Mouse (Mus musculus) left cerebral cortex, postnatal 25 days (tissue): ENCODE results near the gene Ensa. TPM values are rescaled to one million over a fixed set of nuclear protein-coding genes. Genes with fewer than 3 reads are reported as not detected.
"Not testable (repeated sequence)": the region's sequence is repeated elsewhere in the genome, so short reads cannot be mapped to it uniquely, and the experiment has no call there.

Experiments
- DNase-seq, 2 experiments: peaks; one replicate each; pipeline ENCODE4 v3.0.0; 2022; ENCODE audit warnings: low spot score in 2 of 2, mixed read lengths in 1 of 2
- intact Hi-C: fragments of 180-260 bp; cut with DNase I; formaldehyde crosslinking; loops from one replicate; pipeline ENCODE4 v1.15.1; 2025
- total RNA-seq, 2 experiments: library from RNA; stranded (reverse); gene quantifications; 2 replicates each; pipeline ENCODE4 v1.2.3; 2021

Gene Ensa
- total RNA-seq: 100 to 1,000 TPM; 366 to 382 TPM

DNA sequence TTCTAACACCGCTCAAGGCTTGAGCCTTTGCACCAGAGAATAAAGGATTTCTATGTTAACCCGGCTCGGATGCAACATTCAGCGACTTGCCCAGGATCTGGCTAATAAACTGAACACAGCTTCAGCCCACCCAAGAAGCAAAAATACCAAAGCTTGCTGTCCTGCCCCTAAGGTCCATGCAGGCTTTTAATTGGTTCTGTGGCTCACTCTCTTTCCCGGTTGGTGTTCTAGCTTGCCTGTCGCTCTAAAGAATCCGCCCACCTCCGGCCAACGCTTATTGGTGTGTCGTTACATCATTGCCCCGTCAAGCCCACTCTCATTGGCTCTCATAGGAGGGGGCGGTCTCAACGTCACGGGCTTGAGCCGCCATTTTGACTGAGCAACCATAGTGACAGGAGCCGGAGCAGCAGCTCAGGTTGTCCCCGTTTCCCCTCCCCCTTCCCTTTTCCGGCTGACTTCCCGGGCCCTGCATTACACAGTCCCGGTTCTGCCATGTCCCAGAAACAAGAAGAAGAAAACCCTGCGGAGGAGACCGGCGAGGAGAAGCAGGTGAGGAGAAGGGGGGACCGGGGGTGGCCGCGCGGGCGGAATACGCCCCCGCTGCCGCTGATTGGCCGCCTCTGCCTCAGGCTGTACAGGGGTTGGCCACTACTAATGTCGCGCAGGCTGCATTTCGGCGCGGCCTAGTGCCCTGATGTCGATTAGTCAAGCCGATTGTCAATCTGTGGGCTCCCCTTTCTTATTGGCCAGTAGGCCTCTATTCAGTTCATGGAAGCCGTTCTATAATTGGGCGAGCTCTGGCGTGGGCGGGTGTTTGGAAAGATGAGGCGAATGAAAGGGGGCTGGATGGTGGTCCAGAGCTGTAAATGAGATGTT lies at the start of gene Ensa:
Ensa (plus strand) TSS at position 366 of the 876 bp plus-strand sequence.
- intact Hi-C loops: loop anchor here (5.0 kb wide), 1 partner anchor 128 kb away; the partner anchor contains the start of gene Ctsk
- peak; percentile 99 to 100 for DNase-seq

DNA sequence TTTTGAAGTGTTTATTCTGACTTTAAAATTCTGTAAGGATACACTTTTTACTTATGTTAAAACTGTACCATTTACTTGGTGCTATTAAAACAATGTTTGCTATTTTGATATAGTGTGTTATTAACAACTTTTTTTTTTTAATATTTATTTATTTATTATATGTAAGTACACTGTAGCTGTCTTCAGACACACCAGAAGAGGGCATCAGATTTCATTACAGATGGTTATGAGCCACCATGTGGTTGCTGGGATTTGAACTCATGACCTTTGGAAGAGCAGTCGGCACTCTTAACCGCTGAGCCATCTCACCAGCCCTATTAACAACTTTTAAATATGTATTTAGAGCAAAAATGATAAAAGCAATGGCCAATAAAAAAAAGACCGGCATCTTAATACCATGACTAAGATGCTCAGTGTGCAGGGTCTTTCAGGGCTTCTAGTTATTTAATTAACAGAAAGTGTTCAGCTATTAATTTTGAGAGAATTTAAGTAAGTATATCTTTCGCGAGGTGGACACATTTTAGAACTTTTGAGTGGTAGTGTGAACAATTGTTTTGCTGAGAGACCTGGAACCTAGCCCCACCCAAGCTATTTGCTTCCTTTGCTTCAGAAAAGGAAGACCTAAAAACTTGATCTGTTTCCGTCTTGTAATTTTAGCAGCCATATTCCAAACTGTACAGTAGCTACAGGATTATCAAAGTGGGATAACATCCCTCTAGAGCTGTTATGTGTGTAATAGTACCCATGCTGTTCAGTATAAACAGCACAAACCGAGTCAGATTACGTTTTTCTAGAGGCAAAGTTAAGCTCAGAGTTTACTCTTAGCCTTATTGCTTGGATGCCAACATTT lies 36.8 kb upstream of the Ensa start:
- no peak for DNase-seq
- intact Hi-C loops: no loop called here

DNA sequence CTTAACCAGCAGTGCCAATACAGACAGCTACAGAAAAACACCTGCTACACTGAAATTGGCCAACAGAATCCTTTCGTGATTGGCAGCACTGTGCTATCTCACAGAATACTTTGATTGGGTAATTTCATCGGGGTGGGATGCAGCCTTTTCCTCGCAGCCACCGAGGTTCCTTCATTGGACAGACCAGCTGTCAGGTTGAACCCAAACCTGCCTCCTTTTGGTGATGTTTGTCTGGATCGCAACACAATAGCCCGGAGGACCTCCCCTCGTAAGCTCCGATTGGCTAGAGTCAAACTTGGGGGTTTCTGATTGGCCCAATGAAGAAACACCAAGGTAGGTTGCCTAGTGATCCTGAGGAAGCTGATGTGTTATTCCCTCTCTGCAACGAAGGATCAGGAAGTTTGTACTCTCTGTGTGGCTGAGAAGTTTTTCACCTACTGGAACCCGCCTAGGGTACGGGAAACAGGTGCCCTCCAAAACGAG lies 36.1 kb upstream of the Ensa start, which contains the start of gene Golph3l:
Golph3l (plus strand) TSS at position 331 of the 483 bp plus-strand sequence.
- intact Hi-C loops: no loop called here
- peak; percentile 94 to 99 for DNase-seq

DNA sequence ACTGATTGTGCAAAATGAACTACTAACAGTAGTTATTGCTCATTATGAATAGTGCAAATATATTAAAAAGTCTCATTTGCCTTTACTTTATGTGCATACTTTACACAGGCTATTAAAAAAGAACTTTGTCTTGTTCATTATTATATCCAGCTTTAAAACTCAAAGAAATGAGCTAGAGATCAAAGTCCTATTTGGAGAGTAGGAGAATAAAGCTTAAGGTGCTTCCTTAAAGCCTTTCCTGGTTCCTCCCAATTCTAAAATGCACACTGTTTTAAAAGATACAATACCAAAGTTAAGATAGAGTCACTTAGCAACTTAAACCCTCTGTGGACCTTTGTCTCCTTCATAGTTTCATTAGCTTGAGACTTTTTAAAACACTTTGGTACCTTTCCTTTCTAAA lies 26.1 kb upstream of the Ensa start:
- no peak for DNase-seq
- intact Hi-C loops: no loop called here

DNA sequence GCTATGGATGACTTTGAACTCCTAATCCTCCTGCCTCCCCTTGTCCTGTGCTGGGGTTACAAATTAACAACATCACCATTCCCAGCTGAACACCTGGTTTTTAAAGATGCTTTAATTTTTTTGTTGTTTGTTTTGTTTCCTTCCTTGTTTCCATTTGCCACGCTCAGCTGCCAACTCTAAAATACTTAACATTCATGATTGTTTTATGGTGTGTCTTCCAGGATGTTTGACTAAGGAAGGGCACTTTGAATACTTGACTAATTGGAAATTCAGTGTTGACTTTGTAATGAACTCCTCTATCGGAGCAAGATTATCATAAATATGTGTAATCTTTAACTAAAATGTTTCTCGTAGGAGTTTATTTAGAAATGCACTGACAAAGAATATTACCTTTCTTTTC lies 23.5 kb upstream of the Ensa start:
- intact Hi-C loops: no loop called here
- no peak for DNase-seq

DNA sequence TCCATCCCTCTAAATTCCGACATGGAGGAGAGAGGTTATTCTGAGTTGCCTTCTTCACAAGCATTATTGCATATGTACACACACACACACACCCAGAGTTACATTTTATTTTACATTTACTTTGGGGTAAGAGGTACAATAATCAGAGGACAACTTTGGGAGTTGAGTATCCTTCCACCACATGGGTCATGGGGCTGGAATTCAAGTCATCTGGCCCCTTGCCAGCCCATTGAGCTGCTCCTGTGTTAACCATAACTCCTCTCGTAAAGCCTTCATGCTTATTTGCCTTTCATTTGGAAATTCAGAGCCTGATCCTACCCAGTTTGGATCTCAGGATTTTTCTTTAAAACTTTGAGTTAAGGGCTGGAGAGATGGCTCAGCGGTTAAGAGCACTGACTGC lies 18.7 kb upstream of the Ensa start:
- DNase-seq: no peak
- intact Hi-C loops: no loop called here

DNA sequence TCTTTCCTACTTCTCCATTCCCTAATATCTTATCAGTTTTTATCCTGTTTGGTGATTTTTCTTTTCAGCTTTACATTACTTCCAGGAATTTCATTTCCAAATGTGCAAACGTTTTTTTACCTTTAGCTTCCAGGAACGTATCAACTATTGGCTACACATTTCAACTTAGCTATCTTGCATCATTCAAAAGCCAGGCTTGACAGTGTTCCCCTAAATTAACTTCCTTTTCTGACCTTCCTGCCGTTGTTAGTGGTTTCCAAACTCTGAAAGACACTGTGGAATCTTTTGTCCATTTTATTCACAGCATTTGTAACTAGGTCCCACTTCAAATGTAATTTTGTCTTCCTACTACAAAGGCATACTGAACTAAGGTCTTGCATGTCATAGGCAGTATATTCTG lies 15.6 kb upstream of the Ensa start:
- no peak for DNase-seq
- intact Hi-C loops: no loop called here

DNA sequence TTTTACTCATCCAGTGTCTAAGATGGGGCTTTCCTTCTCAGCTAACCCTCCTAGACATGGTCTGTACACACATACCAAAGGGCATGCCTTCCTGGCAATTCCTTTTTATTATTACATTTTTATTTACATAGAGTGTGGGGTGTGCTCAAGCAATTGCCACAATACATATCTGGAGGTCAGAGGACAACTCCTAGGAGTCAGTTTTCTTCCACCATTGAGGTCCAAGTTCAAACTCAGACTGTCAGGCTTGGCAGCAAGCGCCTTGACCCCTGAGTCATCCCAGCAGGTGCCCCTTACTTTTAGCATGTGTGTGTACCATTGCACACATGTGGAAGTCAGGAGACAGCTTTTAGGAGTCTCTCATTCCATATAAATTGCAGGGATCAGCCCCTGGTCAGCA lies 10.8 kb upstream of the Ensa start:
- intact Hi-C loops: no loop called here
- no peak for DNase-seq

DNA sequence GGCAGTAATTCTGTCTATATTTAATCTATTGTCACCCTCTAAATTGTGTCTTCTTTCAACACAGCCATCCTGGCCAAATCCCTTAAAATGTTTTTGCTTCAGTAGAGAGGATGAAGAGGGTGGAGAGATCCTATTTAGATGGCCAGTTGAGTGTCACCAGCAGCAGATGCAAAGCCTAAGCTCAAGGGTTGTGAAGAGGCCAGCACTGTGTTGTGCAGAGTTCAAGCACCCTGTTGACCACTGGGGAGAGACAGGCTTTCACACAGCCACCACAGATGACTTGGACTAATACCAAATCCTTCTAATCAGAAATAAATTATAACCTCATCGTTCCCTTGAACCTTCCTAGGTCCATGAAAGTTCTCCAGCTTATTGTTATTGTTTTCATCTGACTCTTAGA lies 6.3 kb upstream of the Ensa start:
- intact Hi-C loops: no loop called here

DNA sequence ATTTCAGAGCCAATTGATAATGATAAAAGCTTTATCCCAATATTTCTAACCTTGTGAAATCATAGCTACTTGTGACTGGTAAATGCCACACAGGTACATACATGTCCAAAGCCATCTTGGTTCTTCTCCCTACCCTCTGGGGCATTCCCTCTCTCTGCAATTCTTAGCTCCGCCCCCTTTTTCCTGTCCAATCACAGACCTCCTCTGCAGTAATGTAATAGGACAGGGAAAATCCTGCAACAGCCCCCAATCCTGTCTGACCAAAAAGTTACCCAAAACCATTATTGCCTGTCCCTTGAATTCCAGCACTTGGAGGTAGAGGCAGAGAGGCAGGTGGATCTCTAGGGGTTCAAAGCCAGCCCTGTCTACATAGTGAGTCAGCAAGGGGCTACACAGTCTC lies 3.6 kb upstream of the Ensa start:
- intact Hi-C loops: no loop called here
- no peak for DNase-seq

More for the DNA sequence above, 6.3 kb upstream of the Ensa start:
- no peak for DNase-seq

DNA sequence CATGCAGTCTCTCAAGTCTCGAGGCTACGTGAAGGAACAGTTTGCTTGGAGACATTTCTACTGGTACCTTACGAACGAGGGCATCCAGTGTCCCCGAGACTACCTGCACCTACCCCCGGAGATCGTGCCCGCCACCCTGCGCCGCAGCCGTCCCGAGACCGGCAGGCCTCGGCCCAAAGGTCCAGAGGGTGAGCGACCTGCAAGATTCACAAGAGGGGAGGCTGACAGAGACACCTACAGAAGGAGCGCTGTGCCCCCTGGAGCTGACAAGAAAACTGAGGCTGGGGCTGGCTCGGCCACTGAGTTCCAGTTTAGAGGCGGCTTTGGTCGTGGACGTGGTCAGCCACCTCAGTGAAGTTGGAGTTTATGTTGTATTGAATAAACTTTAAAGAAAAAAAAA lies 2.4 kb upstream of the Ensa start:
- DNase-seq, intact Hi-C loops: not testable (repeated sequence)

DNA sequence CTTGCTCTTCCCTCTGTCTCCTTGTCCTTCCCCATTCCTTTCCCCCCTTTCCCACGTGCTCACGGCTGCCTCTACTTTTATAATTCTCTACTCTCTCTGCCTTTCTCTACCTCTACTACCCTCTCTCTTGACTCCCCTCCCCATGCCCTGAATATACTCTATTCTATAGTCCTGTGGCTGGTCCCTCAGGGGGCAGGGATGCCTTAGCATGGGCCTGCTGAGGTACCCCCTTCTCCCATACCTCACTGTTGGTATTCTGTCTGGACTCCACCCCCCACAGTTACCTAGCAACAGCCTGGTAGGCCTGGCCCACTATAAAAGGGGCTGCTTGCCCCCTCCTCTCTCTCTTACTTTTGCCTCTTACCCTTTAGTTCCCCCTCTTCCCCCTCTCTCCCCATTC lies 1.2 kb upstream of the Ensa start:
- DNase-seq: no peak
- intact Hi-C loops: no loop called here

DNA sequence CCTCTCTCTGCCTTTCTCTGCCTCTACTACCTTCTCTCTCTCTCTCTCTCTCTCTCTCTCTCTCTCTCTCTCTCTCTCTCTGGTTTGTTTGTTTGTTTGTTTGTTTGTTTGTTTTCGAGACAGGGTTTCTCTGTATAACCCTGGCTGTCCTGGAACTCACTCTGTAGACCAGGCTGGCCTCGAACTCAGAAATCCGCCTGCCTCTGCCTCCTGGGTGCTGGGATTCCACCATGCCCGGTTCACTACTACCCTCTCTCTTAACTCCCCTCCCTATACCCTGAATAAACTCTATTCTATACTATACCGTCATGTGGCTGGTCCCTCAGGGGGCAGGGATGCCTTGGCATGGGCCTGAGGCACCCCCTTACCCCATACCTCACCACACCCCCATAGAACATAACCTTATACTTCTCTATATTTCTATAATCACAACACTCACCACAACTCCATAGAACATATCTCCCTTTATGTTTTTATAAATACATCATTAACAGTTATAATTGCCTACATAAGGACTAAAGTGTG lies 740 bp upstream of the Ensa start:
- intact Hi-C loops, DNase-seq: not testable (repeated sequence)

DNA sequence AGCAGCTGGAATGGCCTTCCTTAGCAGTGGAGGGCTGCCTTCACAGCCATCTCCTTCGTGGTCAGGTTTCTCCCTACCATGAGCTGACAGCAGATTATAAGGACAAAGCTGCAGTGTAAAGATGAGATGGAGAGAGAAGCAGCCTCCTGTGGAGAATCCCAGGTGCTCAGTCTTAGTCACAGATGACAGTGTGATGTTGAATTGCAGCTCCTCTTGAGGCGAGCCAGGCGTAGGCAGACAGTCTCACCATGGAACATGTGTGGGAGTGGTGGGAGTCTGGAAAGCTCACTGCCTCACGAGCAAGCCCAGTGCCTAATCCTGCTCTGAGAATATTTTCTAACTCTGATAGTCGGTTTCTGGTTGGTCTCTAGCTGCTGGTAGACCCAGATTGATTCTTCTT lies 3.0 kb downstream of the Ensa start:
- intact Hi-C loops: loop anchor here (2.0 to 5.0 kb wide), 2 partner anchors 31 to 130 kb away; partner anchors contain the start of genes Ctsk and Mcl1
- DNase-seq: peak; percentile 79 to 97

DNA sequence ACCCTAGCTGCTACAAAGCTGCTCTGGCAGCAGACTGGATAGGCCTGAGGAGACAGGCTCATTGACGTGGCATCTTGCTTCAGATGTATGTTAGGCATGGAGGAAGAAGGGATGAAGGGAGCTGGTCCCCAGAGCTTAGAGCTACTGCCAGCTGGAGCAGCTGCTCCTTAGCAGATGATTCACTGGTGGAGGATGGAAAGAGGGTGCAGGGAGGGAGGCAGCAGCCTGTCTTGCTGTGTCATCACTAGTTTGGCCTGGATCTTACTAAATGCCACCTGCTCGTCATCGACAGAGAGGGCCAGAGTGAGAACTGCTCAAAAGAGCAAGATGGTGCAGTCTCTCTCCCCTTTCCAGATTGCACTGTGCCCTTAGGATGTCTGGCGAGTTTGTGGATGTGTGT lies 5.0 kb downstream of the Ensa start:
- DNase-seq: peak; percentile 68 to 95

DNA sequence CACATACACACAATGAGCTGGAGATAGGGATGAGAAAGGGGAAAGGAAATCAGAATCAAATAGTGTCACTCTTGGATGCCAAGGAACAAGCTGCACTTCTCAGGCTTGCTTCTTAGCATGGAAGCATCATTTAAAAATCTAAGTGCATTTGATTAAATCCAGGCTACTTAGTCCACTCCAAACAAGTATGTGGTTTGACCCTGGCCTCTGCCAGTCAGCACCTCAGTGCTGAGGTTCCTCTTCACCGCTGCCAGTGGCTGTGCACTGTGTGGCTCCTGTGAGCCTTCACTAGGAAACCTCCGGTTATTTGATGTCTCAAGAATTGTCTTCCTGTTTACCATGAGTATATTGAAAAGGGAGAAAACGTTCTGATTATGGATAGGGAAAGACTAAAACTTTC lies 6.1 kb downstream of the Ensa start:
- intact Hi-C loops: loop anchor here (5.0 kb wide), 1 partner anchor 46 kb away; no protein-coding TSS in a partner anchor
- DNase-seq: no peak

More for the DNA sequence above, 5.0 kb downstream of the Ensa start:
- intact Hi-C loops: loop anchor here (2.0 to 5.0 kb wide), 3 partner anchors 29 to 132 kb away; partner anchors contain the start of genes Ctsk and Mcl1

DNA sequence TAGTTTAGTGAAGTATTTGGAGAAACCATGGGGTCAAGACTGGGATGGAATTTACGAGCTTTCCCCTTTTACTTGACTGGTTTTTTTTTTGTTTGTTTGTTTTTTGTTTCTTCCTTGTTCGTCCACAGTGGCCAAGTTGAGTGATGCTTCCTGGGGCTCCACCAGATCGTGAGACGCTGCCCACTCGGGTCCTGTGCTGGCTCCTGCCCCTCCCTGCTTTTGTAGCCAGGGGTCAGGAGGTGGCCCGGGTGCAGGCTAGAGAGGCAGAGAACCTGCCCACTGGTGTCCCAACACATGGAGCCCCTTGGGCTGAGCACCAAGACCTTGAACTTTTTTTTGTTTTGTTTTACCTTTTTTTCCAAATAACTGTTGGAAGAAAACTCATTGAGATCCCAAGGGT lies 6.5 kb downstream of the Ensa start:
- intact Hi-C loops: loop anchor here (5.0 kb wide), 1 partner anchor 46 kb away; no protein-coding TSS in a partner anchor
- no peak for DNase-seq

DNA sequence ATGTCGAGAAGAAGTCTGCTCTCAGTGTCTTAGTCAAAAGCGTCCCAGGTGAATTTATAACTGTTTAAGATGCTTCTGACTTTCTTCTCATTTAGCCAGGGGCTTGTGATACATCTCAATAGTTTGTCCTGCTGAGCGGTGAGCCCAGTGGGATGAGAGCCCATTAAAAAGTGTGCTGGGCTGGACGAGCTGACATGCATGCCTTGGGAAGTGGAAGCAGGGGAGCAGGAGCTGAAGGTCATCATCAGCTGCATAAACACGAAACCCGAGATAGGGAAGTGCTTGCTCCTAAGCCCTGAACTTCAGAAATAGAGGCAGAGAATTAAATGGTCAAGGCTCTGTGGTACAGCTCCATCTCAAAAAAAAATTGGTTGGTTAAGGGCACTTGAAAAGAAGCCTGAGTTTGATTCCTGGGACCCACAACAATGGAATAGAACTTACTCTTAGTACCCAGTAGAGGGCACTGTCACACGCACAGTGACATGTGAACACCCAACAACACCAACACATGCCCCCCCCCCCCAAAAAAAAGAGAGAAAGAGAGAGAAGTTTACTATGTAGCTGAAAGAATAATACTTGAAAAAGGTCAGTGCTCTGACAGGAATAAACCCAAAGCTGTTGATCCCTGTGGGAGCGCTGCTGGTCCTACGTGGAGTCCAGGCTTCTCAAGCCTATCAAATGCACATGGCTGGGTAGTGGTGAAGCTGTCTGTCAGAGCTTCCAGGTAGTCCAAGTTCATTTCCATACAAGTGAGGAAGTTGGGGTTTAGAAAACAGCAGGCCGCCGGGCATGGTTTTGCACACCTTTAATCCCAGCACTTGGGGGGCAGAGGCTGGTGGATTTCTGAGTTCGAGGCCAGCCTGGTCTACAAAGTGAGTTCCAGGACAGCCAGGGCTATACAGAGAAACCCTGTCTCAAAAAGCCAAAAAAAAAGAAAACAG lies 8.1 kb downstream of the Ensa start:
- intact Hi-C loops: loop anchor here (5.0 kb wide), 1 partner anchor 44 kb away; no protein-coding TSS in a partner anchor
- DNase-seq: no peak

DNA sequence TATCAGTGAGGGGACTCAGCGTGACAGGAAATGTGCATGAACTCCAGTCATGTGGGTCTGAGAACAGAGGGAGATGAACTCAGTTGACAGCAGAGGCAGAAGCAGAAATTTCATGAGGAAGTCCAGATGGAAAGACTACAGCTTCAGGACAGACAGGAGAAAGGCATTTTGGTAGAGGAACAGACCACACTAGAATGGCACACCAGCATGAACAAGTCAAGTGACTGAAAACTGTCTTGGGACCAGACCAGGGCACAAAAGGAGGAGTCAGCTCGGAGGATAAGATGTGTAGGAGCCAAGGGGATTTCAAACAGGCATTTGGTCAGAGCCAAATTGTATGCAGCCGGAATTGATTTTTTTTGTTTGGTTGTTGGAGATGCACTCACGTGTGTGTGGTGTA lies 10.8 kb downstream of the Ensa start:
- intact Hi-C loops: no loop called here
- no peak for DNase-seq
